Mouse (Mus musculus) hindbrain, embryonic 11.5 days (tissue): ENCODE results near the gene Dhcr24. TPM values are rescaled to one million over a fixed set of nuclear protein-coding genes. Genes with fewer than 3 reads are reported as not detected.
A peak's percentile ranks its signal among the peaks of the same experiment; 100 is the strongest.

ENCODE experiments used
- ATAC-seq: fragments of 200-750 bp; cut with Nextera tagmentation; 2 replicates; pipeline ENCODE4 v1.8.0; 2017; ENCODE audit warnings: mild to moderate bottlenecking, moderate TSS enrichment, moderate library complexity; ENCODE audit not compliant: low FRiP score
- DNase-seq: peaks from one replicate; pipeline ENCODE4 v3.0.0-alpha.2; 2015; ENCODE audit warnings: low spot score
- H3K27ac ChIP-seq: fragments of 300-500 bp; sonication (generic); 2 replicates; pipeline ENCODE4 v1.5.1; 2014; ENCODE audit warnings: mild to moderate bottlenecking, low read depth, low read length
- H3K27me3 ChIP-seq: fragments of 300-500 bp; sonication (generic); 2 replicates; pipeline ENCODE4 v1.6.1; 2014; ENCODE audit warnings: mild to moderate bottlenecking, low read length, moderate library complexity, mixed read lengths; ENCODE audit not compliant: control insufficient read depth, insufficient read depth
- H3K36me3 ChIP-seq: fragments of 300-500 bp; sonication (generic); 2 replicates; pipeline ENCODE4 v1.6.1; 2014; ENCODE audit warnings: mild to moderate bottlenecking, low read length, moderate library complexity, mixed read lengths; ENCODE audit not compliant: control insufficient read depth, insufficient read depth
- H3K4me1 ChIP-seq: fragments of 300-500 bp; sonication (generic); replicated peaks from 2 replicates; pipeline ENCODE4 v1.6.1; 2014; ENCODE audit warnings: low read length, mixed read lengths; ENCODE audit not compliant: control insufficient read depth, insufficient read depth
- H3K4me2 ChIP-seq: fragments of 300-500 bp; sonication (generic); replicated peaks from 2 replicates; pipeline ENCODE4 v1.6.1; 2014; ENCODE audit warnings: mild to moderate bottlenecking, low read depth, low read length
- H3K4me3 ChIP-seq: fragments of 300-500 bp; sonication (generic); 2 replicates; pipeline ENCODE4 v1.5.1; 2014; ENCODE audit warnings: low read depth, low read length
- H3K9ac ChIP-seq: fragments of 300-500 bp; sonication (generic); 2 replicates; pipeline ENCODE4 v1.6.1; 2014; ENCODE audit warnings: low read depth, low read length
- H3K9me3 ChIP-seq: fragments of 300-500 bp; sonication (generic); 2 replicates; pipeline ENCODE4 v1.6.1; 2016; ENCODE audit warnings: low read length; ENCODE audit not compliant: control insufficient read depth
- WGBS: fragments of 180-500 bp; shearing (Covaris S2); extraction: QIAGEN DNeasy Blood & Tissue Kit; methylation state at CpG from one replicate; pipeline ENCODE4 v1.1.7; 2014; 5-methylcytosine and 5-hydroxymethylcytosine counted together
- polyA plus RNA-seq: library from polyadenylated mRNA; unstranded; fragments of >200 nt; fragmentation: Nextera tagmentation; extraction: Ambion mirVana; gene quantifications from 2 replicates; pipeline ENCODE4 v1.2.1, GENCODE M21; 2014

Gene Dhcr24
- polyA plus RNA-seq, 1 experiment from 2014 or later = 34.9 TPM

DNA sequence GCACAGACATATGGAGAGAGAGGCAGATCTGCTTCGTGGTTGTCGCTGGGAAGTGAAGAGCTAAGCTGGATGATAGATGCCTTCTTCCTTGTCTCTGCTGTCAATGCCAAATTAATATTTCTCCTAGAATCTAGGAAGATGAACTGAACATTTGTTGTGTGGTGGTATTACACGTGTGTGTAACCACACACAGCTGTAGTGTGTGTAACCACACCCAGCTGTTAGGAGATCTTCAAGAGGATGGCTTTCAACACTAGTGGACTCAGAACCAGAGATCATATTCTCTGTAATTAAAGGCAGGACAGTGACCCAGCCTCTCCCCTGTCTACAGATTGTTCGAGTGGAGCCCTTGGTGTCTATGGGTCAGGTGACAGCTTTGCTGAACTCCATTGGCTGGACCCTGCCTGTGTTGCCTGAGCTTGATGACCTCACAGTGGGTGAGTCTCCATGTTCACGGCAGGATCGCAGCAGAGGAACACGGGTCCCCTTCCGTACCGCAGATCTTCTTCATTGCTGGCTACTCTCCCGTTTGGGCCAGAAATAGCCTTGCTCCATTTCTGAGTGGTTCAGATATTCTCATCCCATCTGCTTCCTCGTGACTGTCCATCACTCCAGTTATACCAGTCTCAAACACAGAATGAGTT lies 10.4 kb downstream of the Dhcr24 start:
- no peaks in the 10 kb centered on the region for H3K9me3 ChIP-seq
- no peaks in the 10 kb centered on the region for H3K4me1 ChIP-seq
- ATAC-seq (no peak), DNase-seq (no peak)
- no peak overlapping the region for H3K4me2 ChIP-seq
- H3K9ac ChIP-seq = no peak overlapping the region
- WGBS = 90% methylated on average over 11 of the region's 11 CpGs
- peaks cover 15% of the 10 kb centered on the region for H3K36me3 ChIP-seq
- no peaks in the 10 kb centered on the region for H3K27me3 ChIP-seq
- no peak overlapping the region for H3K4me3 ChIP-seq
- no peak overlapping the region for H3K27ac ChIP-seq

DNA sequence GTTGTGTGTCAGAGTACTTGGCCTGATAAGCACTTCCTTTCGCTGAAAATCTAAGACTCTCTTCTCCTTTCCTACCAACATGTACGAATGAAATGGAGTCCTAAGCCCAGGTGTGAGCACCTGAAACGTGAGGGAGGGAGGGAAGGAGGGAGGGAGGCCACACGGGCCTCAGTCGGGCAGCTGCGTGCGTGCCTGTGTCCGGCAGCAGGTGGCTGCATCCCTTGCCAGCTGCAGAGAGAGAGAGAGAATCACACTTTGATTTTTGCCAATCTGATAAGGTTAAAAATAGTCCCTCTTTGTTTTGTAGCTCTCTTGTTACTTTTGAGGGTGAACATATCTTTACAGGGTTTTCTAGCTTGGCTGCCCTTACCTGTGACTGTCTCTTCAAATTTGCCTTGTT lies 14.2 kb downstream of the Dhcr24 start:
- no peak overlapping the region for H3K4me2 ChIP-seq
- no peaks in the 10 kb centered on the region for H3K4me1 ChIP-seq
- no peak overlapping the region for H3K9ac ChIP-seq
- no peak overlapping the region for H3K4me3 ChIP-seq
- no peak overlapping the region for H3K27ac ChIP-seq
- no peaks in the 10 kb centered on the region for H3K27me3 ChIP-seq
- ATAC-seq = no peak
- no peak for DNase-seq
- WGBS = 92% methylated on average over 8 of the region's 8 CpGs
- no peaks in the 10 kb centered on the region for H3K9me3 ChIP-seq
- H3K36me3 ChIP-seq = peaks cover 11% of the 10 kb centered on the region

DNA sequence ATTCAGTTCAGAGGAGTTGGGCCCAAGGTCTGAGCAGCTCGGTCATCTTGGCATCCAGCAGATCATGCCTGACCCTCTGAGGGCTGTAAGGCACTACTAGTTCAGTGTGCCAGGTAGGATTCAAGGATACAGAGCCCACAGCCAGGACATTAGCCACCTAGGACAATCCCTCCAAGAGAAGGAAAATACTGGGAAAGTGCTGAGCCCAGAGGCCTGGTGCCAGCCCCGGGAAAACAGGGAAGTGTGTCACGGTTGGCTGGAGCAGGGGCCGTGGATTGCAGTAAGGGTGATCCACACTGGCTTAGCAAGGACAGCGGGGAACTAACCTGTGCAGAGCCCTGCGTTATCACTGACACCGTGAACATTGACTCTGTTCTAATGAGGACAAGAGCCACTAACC lies 16.7 kb downstream of the Dhcr24 start:
- Histone ChIP-seq H3K9ac (no peak overlapping the region), H3K36me3 (peaks cover 19% of the 10 kb centered on the region), H3K4me2 (no peak overlapping the region), H3K4me1 (no peaks in the 10 kb centered on the region), H3K27ac (no peak overlapping the region), H3K4me3 (no peak overlapping the region), H3K9me3 (no peaks in the 10 kb centered on the region), H3K27me3 (no peaks in the 10 kb centered on the region)
- no peak for ATAC-seq
- WGBS = 81% methylated on average over 7 of the region's 7 CpGs
- DNase-seq = no peak

DNA sequence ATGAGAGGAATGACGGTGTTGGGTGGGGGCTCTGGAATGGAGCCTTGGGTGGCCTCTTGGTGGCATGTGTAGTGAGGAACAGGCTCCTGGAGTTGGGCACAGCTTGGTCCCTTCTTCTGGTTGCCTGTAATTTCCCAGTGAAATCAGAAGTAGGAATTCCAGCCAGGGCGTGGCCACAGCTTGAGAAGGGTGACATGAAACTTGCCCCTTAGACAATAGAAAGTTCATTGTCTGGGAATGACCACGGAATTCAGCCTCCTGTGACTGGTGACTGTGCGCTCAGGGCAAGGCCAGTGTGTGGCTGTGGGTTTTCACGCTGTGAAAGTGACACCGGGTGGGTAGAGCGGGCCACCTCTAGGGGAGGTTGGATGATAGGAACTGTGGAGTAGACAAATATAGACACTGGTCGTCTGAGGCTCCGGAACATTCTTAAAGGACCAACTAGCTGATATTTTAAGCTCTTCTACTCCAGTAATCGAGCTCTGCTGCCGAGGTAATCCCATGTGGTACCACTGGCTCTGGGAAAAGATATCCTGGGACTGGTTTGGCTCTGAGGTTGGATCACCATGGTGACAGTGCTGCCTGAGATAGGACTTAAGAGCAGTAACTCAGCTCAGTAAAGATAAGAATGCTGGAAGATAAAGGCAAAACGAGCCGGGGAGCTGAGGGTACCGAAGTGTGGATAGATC lies 20.5 kb downstream of the Dhcr24 start:
- Histone ChIP-seq H3K27me3 (no peaks in the 10 kb centered on the region), H3K27ac (no peak overlapping the region), H3K4me1 (no peaks in the 10 kb centered on the region), H3K9ac (no peak overlapping the region), H3K9me3 (no peaks in the 10 kb centered on the region), H3K4me2 (no peak overlapping the region), H3K36me3 (peaks cover 23% of the 10 kb centered on the region), H3K4me3 (no peak overlapping the region)
- ATAC-seq (no peak), DNase-seq (no peak)
- 88% methylated on average over 14 of the region's 14 CpGs for WGBS

DNA sequence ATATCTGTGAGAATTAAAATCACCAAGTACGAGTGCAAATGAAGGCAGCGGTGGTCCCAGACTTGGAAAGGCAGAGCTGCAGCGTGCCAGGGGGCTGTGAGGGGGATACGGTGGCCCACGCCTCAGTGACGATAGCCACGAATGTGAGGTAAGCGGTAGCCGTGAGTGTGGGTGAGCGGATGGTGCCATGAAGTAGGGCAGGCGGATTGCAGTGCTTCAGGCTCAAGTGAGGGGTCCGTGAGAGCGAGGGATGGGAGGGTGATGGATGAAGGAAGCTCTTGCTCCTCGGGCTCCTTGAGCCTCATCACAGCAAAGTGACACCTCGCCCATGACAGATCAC lies 21.0 kb downstream of the Dhcr24 start:
- DNase-seq (no peak), ATAC-seq (no peak)
- H3K4me2 ChIP-seq = no peak overlapping the region
- no peak overlapping the region for H3K9ac ChIP-seq
- H3K4me3 ChIP-seq = no peak overlapping the region
- no peak overlapping the region for H3K27ac ChIP-seq
- H3K36me3 ChIP-seq = peaks cover 27% of the 10 kb centered on the region
- H3K27me3 ChIP-seq = no peaks in the 10 kb centered on the region
- no peaks in the 10 kb centered on the region for H3K4me1 ChIP-seq
- 95% methylated on average over 15 of the region's 15 CpGs for WGBS
- H3K9me3 ChIP-seq = no peaks in the 10 kb centered on the region

DNA sequence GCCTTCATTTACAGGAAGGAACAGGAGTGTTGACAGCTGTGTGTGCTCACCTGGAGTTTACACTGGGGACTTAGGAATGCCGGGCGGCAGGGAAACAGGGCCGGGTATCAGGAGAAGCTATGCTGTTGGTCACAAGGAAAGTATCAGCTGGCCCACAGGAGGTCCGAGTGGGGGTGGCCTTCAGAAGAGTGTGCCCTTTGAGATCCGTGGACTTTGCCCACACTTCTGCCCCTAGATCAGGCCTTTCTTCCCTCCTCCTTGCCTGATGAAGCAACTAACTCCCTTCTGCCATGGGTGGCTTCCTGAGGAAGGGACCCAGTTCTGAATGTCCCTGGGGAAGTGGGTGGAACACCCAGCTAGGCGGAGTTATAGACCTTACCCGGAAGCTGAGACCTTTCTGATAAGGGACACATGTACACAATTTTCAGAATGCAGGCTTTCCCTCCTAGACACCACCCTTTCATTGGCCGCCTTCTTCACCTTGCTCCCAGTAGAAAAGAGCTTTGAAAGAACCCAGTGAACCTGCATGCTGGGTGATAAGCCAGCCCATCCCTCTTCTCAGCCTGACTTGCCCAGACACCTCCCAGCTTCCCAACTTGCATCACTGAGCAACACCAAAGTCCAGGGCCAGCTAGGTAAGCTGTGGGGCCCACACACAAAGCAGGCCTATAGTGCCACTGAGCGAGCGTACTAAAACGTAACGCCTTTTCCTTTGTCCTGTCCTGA lies 21.8 kb downstream of the Dhcr24 start:
- Histone ChIP-seq H3K9me3 (no peaks in the 10 kb centered on the region), H3K4me3 (no peak overlapping the region), H3K27me3 (no peaks in the 10 kb centered on the region), H3K4me1 (no peaks in the 10 kb centered on the region), H3K27ac (peak overlapping the region; percentile 42; the same call in 1 of the 2 replicates), H3K4me2 (no peak overlapping the region), H3K9ac (no peak overlapping the region), H3K36me3 (peaks cover 30% of the 10 kb centered on the region)
- WGBS = 91% methylated on average over 12 of the region's 12 CpGs
- no peak for ATAC-seq
- DNase-seq = no peak

DNA sequence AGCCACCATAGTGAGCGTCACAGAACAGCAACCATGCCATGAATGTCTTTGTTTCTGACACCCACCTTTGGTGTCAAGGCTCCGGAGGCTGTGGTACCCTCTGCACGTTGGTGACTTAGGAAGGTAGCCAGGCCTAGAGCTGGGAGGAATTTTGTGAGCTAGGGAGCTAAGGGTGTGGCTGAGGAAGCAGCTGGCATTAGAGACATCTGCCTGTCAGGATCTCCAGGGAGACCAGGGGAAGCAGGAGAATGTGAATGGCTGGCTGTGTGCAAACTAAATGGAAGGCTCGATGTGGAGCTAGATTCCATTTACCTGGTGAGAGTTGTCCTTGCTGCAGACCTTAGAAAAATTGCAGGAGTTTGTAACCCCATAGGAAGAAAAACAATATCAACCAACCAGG lies 23.8 kb downstream of the Dhcr24 start:
- H3K36me3 ChIP-seq = peaks cover 27% of the 10 kb centered on the region
- ATAC-seq = no peak
- WGBS = 89% methylated on average over 4 of the region's 4 CpGs
- H3K4me2 ChIP-seq = no peak overlapping the region
- DNase-seq = no peak
- no peaks in the 10 kb centered on the region for H3K27me3 ChIP-seq
- no peak overlapping the region for H3K9ac ChIP-seq
- H3K4me1 ChIP-seq = no peaks in the 10 kb centered on the region
- no peak overlapping the region for H3K27ac ChIP-seq
- H3K4me3 ChIP-seq = no peak overlapping the region
- H3K9me3 ChIP-seq = no peaks in the 10 kb centered on the region

DNA sequence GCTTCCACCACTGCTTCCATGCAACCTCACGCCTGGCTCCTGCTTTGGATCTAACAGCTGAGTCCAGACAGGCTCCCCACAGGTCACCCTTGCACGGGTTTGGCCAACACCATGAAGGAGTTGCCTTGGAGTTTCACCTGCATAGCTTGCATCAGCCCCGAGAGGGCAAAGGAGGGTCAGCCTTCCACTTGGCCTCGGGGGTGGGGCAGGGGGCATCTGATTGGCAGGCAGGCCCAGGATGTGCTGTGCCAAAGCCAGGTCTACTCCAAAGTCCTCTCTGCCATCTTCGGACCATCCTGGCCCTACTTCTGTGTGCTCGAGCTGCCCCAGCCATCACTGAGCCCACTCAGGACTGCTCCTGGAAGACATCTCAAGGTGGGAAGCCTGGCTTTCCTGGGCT lies 26.2 kb downstream of the Dhcr24 start:
- Histone ChIP-seq H3K9ac (no peak overlapping the region), H3K27ac (no peak overlapping the region), H3K9me3 (no peaks in the 10 kb centered on the region), H3K27me3 (no peaks in the 10 kb centered on the region), H3K36me3 (peaks cover 17% of the 10 kb centered on the region), H3K4me1 (no peaks in the 10 kb centered on the region), H3K4me3 (no peak overlapping the region), H3K4me2 (no peak overlapping the region)
- no peak for DNase-seq
- no peak for ATAC-seq
- WGBS = 93% methylated on average over 6 of the region's 6 CpGs

DNA sequence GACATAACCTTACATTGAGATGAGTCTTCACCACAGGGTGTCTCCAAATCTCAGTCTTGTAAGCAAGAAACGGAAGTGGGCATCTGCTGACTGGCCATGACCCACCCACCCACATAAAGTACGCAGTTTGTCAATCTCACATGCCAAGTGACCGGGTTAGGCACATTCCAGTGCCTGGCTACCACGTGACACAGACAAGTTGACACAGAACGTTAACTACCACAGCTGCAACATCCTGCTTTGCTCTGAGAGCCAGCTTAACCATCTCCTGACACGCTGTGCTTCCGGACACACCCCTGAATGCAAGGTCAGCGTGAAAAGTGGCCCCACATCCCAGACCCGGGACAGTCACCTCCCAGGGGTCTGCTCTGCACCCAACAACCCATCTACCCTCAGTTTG lies 29.3 kb downstream of the Dhcr24 start:
- H3K27me3 ChIP-seq = no peaks in the 10 kb centered on the region
- H3K27ac ChIP-seq = no peak overlapping the region
- no peaks in the 10 kb centered on the region for H3K4me1 ChIP-seq
- H3K4me3 ChIP-seq = no peak overlapping the region
- no peaks in the 10 kb centered on the region for H3K9me3 ChIP-seq
- H3K36me3 ChIP-seq = peaks cover 14% of the 10 kb centered on the region; the same call in 1 of the 2 replicates
- ATAC-seq (no peak), DNase-seq (no peak)
- WGBS = 81% methylated on average over 9 of the region's 9 CpGs
- H3K4me2 ChIP-seq = no peak overlapping the region
- H3K9ac ChIP-seq = no peak overlapping the region
